Mouse (Mus musculus) c-Kit-positive CD71-negative TER-119-negative erythroid progenitor cells, embryonic 14.5 days (primary cell): ENCODE measurements around the gene Med24.
A peak's percentile ranks its signal among the peaks of the same experiment; 100 is the strongest.

Source experiments
- DNase-seq: peaks from one replicate; pipeline ENCODE4 v3.0.0-alpha.2; 2013; ENCODE audit warnings: low read depth

The Med24 gene

DNA sequence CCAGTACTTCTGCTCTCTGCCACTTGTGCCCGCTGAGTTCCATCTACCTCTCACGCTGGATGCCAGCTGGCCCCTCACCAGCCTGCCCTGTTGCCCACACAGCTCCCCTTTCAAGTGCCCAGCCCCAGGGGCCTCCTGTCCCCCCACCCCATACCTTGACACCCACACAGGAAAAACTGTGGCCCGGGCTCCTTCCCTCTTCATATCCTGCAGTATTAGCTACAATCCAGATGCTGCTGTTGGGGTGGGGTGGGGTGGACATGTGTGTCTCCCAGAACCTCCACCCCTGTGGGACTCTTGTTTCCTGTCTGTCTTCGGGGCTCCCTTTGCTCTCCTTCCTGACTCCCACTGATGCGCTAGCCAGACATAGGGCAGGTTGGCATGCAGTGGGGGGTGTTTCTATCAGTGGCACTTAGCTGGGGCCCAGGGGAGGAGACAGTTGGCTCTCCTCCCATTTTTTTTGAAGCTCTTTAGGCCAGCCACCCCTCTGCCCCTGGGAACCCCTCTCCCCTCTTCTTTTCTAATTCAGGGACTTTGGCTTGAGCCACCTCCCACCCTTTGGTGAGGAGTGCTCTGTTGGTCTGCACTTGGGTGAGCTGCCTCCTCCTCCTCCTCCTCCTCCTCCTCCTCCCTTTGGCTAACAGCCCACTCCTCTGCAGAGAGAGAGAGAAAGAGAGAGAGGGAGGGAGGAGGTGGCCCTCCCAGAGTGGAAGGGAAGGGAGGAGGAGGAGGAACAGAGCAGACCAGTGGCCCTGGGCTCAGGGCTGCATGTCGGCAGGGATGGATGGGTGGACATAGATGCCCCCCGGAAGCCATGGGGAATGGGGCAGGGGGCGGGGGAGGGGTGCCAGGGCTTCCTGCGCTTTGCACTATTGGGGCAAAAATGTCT lies 36.4 kb upstream of the Med24 start:
- DNase-seq, result no peak

- no peak for DNase-seq
Observed at GRCm38 (mm10) chr11:98764746-98765145, 35.5 kb upstream of the Med24 start.

- no peak for DNase-seq
Observed at GRCm38 (mm10) chr11:98764091-98764490, 34.9 kb upstream of the Med24 start.

DNA sequence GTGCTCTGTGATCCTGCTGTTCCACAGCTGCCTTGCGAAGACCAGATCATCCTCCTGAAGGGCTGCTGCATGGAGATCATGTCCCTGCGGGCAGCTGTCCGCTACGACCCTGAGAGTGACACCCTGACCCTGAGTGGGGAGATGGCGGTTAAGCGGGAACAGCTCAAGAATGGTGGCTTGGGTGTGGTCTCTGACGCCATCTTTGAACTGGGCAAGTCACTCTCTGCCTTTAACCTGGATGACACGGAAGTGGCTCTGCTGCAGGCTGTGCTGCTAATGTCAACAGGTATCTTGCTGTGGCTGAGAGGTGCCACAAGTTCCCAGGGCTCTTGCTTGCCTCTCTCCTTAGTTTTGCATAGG lies 34.2 kb upstream of the Med24 start:
- DNase-seq, result no peak

DNA sequence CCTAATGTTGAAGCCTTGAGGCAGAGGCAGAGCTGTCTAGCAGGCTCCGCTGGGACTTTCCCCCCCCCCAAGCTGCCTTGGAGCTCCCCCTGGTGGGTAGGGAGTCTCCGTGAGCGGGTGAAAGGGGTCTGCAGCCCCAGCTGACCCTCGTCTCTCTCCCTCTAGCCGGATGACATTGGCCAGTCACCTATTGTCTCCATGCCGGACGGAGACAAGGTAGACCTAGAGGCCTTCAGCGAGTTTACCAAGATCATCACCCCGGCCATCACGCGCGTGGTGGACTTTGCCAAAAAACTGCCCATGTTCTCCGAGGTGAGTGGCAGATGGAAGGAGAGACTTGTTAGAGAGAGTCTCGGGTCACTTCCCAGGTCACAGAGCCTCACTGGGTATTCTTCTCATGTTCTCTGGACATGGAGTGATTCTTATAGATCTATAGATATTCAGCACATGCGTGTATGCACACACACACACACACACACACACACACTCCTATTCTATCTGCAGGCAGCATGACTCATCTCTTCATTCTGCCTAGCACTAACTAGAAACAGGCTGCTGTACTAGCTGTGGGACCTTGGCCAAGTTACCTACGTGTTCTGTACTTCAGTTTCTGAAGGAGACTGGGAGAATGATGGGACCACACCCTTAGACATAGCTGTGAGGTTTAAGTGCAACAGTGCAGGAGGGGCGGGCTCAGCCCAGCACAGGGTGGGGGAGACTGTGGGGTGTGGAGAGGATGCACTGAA lies 33.7 kb upstream of the Med24 start:
- no peak for DNase-seq

DNA sequence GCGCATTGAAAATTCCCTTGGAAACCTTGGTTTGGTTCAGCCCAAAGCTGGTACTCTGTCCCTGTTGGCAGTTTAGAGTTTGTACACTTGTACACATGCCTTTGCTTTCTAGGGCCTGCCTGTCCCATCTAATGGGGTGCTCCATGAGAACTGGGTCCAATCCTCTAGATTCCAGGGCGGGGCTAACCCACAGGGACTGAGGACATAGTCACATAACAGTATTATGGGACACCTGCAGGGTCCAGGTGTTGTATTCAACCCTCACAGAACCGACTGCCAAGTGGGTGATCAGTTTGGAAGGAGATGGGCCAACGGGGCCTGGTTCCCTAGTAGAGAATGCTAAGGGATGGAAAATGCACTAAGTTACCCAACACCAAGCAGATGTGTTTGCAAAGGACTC lies 32.7 kb upstream of the Med24 start:
- no peak for DNase-seq

DNA sequence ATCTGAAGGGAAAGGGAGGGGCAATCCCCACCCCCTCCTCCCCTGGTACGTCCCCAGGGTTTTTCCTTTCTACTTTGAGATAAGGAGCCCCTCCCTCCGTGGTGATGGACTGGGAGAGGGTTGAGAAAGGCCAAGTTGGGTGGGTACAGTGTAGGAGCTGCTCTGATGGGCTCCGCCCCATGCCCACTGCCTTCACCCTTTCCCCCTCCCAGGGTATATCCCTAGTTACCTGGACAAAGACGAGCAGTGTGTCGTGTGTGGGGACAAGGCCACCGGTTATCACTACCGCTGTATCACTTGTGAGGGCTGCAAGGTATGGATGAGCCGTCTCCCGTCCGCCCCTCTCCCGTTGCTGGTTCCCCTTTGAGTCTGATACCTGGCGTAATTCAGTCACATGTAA lies 27.5 kb upstream of the Med24 start:
- no peak for DNase-seq

DNA sequence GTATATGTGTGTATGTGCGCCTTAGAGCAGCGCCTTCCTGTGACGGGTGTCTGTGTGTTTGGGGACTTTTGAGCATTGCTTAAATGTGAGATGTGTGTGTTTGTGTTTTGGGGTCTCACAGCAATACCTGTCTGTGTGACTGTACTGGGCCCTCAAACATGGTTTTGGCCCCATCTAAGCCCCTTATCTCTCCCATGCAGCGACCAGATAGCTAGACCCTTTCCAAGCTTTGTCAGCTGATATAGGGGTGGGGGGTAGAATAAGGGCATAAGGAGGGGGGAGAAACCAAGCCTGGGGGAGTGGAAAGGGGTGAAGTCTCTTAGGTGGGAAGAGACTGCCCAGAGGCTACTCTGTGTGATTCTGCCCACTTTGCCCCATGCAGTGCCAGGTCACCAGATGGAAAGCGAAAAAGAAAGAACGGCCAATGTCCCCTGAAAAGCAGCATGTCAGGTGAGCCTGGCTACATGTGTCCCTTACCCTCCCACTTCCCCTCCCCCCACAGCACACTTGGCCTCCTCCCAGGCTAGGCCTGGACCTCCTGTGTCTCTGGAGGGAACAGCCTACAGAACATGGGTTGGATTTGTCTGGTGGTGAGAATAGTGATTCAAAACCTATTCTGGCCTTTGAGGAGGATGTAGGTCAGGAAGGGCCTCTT lies 26.6 kb upstream of the Med24 start:
- DNase-seq, result no peak

GRCm38 (mm10) chr11:98754621-98755181 lies 25.5 kb upstream of the Med24 start:
- peak; percentile 78 for DNase-seq

GRCm38 (mm10) chr11:98754151-98754620 lies 25.0 kb upstream of the Med24 start:
- no peak for DNase-seq

GRCm38 (mm10) chr11:98753264-98753663 lies 24.0 kb upstream of the Med24 start:
- DNase-seq, result no peak

DNA sequence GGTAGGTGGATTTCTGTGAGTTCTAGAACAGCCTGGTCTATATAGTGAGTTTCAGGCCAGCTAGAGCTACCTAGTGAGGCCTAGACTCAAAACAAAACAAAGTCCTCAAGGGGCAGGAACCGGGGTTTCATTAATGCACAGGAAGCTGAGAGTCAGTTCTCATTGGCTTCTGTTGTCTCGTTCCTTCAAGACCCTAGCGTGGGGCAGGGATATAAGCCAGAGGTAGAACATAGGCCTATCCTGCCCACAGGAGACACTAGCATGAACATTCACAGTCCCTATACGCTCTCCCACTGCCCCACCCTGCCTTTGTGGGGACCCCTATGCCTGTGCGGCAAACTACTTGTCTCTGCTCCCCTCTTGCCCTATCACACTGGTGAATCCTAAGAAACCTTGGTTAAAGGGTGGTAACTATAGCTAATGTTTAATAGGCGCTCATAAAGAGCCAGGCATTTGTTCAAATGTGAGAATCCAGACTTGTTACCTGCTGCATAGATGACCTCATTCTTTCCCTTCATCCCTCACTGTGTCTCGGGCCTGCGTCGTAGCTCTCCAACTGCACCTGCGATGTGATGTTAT lies 23.4 kb upstream of the Med24 start:
- no peak for DNase-seq

DNA sequence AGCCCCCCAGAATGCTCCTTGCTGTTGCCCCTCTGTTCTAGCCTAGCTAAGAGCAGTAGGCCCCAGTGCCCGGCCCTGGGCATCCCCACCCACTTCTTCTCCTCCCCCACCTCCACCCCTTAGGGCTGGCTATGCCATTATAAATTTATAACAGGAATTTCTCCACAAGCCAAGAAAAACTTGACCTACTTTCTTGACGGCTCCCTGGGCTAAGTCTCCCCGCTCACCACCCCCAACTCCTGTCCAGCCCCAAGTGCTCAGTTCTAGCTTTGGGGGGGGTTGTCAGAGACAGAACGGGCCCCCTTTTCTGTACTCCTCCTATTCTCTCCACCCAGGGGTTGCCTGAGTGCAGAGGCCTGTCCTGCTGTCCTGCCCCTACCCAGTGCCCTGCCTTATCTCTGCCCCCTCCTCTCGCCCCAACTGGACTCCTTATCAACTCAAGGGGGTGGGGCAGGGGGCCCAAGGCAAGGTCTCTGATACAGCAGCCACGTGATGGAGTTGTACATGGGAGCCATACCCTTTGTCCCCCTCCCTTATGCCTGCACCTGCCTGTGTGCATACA lies 22.1 kb upstream of the Med24 start:
- DNase-seq, result no peak

DNA sequence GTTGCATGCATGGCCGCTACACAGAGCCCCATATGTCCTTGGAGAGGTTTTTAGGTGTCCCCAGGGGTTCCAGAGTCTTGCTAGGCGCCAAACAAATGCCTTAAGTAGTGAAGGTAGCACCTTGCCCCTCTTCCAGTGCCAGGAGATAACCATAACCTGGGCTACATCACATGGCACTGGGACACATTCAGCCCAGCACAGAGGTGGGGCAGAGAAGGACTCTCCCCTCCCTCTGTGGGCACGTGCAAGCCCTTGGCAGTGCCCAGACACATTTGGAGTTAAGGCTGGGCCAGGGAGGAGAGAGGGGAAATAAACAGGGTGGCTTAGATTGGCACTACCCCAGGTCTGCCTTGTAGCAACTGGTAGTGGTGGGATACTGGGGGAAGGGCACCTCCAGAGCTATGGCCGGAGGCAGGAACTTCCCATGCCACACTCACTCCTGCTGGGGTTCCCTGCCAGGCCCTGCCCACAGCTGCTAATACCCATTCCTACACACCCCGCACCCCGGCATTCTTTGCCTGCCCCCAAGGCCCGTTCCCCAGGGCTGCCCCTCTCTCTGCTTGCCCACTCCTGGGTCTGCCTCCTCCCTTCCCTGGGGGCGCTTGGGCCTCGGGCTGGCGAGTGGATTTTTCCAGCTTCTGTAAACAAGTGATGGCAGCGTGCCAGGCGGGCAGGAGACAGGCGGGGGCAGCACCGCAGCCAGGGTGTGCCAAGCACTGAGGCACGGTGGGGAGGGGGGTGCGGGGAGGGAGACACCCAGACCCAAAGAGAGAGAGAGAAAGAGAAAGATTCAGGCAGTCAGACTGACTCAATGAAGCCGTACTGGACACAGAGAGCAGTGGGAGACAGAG lies 21.3 kb upstream of the Med24 start:
- no peak for DNase-seq

DNA sequence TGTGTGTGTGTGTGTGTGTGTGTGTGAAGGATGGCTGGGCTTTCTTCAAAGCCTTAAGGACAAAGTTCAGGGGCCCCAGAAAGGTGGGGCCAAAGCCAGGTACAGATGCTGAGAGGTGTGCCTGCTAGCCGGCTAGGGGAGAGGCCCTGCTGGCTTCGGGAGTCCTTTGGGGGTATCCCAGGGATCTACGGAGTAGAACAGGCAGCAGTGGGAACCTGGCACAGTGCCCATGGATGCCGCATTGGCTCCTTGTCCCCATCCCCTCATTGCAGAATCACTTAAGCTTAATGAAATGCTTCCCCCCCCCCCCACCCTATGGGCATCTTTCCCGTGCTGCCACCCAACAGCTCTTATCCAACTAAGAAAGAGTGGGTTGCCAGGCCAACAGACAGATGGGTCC lies 20.5 kb upstream of the Med24 start:
- DNase-seq, result no peak

DNA sequence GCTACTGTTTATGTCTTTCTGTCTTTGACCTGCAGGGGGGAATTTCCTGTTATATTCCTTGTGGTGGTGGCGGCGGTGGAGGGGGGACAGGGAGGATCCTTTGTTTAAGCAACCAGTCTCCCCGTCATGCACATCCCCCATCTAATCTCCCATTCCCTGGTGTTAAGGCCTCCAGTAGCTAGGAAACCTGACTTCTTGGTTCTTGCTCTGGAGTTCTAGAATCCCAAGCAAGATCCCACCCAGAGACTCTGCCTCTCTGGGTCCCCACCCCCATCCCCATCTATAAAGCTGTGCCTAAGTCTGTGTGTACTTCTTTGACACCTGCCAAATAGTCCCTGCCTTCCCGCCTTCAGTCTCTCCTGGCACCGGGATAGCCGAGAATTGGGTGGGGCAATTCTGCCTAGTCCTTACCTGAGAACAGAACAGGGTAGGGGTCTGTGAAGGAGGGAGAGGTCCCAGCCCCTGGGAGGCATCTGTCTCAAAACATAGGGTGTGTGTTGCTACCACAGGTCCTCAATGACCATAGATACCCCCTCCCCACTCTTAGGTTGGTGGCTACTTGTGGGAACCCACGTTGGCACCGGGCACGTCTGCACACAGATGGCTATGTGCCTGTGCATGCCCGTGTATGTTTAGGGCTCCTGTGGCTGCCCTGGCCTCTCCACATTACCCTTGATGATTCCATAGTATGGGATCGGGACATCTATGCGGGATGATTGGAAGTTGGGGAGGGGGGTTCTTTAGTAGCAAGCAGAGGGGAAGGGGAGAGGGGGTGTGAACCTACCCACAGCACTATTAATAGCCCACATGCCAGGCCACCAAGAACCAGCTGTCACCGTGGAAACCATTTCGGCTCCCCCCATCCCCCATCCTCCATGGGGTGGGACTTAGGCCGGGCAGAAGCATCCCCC lies 19.5 kb upstream of the Med24 start:
- DNase-seq, result no peak

GRCm38 (mm10) chr11:98747804-98748505 lies 18.7 kb upstream of the Med24 start:
- DNase-seq, result no peak

DNA sequence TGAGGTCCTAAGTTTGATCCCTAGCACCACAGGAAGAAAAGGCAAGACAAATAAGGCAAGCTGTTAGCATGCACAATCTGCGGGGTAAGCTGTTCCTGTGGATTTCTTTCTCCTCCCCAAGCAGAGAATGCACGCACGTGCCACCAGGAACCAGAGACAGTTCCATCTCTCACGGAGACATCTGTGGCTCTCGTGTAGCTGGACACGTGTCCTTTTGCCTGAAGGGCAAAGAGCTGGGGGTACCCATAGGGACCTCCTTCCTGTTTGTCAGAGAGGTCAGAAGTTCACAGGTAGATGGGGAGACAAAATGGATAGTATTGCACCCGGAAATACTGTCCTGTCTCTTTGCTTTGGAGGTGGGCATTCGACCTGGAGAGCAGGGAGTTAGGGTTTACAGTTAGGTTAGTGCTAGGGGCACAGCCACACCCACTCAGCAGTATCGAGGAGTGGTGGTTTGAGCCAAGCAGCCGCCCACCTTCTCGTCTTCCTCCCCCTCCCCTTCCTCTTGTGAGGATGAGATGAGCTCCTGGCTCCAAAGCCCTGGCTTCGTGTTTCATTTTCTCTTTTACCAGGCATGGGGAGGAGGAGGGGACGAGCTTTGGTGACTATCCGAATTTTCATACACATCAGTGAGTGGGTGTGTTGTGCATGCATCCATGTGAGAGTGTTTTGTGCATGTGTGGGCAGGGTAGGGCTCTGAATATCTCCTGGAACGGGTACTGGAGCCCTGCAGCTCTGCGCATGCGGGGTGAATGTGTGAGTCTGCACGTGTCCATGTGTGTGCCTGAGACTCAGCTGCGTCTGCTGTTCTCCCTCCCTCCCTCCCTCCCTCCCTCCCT lies 17.8 kb upstream of the Med24 start:
- DNase-seq, result peak; percentile 76
